Mouse (Mus musculus): ENCODE data around the gene Mga. TPM values are rescaled to one million over a fixed set of nuclear protein-coding genes. Genes with fewer than 3 reads are reported as not detected.
A peak's percentile ranks its signal among the peaks of the same experiment; 100 is the strongest.

The Mga gene
- total RNA-seq, 2 experiments from 2014 or later: 69.2 to 71.2 TPM

DNA sequence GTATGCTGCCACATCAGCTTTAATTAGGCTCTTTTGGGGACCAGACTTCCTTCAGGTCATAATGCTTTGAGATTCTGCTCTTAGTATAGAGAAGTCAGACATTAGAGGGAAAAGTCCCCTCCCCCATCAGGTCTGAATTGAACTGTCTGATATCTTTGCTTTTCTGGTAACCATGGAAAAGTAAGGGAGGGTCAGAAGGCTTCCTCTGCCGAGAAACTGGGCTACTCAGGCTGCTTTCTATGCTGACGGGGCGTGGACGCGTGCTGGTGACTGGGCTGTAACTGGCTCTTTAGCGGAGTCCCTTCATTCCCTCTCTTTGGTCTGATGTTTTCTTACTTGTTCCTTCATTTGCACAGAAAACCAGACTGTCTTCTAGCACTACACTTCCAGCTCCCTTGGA, 89.3 kb downstream of the Mga start:
- DNase-seq (ENCODE audit: low spot score in 2 of 2): no peak

DNA sequence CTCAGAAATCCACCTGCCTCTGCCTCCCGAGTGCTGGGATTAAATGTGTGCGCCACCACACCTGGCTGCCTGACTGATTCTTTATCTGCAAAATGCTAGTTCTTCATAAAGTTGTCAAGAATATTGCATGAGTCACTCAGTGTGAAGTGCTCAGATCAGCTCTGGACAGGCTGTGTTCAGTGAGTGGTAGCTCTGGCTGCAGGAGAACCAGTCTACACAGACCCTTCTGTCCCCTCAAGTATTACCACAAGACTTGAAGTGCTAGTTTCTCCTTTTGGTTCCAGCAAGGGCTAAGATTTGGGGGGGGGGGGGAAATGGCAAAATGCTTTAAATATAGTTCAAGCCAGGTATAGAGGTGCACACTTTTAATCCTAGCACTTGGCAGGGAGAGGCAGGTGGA, 90.4 kb downstream of the Mga start:
- DNase-seq (ENCODE audit: low spot score in 2 of 2): no peak

DNA sequence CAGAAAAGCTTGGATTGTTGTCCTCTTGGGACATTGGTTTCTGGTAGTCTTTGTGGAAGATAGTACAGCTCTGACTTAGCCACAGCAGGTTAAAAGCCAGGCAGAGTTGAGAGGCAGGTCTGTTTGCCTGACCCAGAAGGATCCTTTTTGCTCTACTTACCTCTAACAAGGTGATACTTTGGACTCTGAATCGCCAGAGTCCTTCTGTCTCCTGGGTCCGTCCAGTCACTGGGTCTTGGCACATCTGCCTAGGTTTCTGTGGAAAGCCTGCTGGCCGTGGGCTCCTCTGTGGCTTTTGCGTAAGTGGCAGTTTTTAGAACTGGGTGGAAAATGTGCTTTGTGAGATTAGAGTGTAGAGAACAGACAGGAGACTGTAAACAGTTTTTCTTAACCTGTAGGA, 91.9 kb downstream of the Mga start:
- DNase-seq (ENCODE audit: low spot score in 2 of 2): no peak

DNA sequence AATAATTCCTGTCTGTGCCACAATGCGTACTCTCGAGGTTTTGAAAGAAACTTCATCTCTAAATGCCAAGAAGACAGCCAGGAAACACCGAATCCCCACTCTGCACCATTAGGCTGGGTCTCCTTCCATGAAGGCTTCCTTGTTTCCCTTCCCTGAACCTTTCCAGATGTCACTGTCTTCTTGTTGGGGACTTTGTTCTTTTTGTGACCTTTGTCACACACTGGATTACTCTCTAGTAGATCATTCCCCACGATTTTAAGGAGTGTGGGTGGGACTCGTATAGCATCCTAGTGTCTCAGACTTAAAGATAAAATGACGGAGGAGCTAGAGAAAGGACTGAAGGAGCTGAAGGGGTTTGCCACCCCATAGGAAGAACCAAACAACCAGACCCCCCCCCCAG, 93.9 kb downstream of the Mga start:
- no peak for DNase-seq (ENCODE audit: low spot score in 2 of 2)

DNA sequence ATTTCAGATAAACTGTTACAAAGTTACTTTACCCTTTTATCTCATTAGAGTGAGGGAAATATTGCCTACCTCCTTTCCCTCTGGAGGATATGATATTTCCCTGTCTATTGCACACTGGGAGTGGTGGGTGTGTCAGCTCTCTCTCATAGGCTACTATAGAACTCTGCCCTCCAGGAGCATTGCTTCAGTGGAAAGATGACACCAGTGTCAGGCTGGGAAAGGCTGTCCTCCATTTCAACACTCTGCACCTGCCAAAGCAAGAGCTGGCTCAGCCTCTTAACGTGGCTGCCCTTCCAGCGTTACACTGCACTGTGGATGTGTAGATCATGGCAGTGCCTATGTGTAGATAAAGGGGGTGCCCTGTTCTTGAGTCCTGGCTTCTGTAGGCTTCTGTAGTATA, 95.3 kb downstream of the Mga start:
- no peak for DNase-seq (ENCODE audit: low spot score in 2 of 2)

DNA sequence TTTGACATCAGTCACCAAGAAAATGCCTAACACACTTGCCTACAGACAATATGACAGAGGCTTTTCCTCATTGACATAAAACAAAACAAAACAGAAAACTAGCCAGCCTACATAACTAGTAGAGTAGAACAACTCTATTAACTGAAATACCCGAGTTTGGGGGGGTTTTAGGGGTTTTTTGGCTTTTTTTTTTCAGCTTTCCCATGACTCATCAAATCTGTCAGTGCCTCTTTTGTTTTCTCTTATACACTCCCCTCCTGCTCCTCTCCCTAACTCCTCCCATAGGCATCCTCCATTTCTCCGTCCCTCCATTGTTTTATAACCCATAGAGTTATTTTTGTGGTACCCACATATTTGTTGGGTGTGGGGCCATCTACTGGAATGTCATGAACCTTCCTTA, 96.5 kb downstream of the Mga start:
- DNase-seq (ENCODE audit: low spot score in 2 of 2): no peak

DNA sequence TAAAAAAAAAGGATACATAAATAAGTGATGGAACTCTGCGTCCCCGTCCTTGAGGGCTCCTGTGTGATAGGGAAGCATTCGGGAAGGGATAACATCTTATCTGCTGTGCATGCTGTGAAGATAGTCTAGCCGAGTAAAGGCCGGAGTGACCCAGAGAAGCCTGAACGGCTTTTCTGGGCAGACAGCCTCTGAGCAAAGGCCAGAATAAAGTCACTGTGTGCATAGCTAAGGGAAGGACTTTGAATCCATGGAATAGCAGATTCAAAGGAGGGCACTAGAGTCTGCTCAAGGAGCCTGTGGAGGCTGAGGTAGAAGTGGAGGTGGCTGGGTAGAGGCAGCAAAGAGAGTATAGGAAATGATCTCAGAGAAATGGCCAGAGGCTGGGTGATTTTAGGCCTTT, 97.8 kb downstream of the Mga start:
- no peak for DNase-seq (ENCODE audit: low spot score in 2 of 2)

DNA sequence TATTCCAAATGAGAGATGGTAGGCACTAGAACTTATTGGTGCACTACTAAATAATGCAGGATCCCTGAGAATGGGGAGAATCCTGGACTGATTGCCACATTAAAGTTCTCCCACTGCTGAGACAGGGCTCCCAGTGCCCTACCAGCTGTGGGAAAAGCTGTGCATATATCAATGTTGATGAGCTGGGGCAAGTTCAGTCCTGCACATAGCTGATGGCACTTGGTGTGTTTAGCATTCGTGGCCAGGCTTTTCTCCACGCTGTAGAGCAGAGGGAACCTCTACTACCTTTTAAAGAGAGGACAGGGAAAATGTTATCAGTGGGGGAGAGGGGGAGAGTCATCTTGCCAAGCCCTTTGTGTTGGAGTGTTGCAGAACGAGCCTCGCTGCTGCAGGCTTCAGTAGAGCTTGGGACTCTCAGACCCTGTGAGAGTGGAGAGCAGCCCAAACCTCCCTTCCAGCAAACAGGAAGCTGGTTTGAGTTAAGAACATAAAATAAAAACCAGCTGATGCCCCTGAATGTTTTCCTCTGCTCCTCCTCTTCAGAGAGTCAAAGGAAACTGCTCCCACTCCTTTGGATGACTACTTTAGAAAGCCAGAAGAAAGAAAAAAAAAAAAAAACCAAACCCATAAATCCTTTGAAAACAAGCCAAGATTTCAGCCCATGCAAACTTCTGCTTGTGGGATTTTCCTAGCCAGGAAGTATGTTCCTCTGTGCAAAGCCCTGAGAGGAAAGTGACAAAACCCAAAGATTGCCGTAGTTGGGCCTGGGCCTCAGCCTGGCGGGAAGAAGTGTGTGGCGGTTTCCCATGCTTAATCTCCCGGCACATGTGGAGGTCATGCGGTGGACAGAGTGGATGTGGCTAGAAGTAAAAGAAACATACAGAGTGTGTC, 98.6 kb downstream of the Mga start:
- DNase-seq (ENCODE audit: low spot score in 2 of 2): no peak

DNA sequence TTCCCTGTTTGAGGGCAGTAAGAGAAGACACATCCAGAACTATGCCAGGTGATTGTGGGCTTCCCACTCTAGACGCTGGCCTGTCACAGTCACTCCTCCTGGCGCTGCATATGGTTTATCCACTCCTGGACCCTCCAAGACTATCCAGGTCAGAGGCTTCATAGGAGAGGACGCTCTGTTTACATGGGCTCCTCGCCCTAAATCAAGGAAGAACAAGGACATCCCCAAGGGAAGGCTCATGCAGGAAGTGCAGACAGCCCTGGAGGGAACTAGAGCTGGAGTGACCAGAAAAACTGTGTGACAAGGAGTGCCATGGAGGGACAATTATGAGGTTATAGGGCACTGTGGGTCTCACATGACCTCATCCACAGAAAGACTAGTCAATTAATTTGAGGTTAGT, 100.3 kb downstream of the Mga start:
- no peak for DNase-seq (ENCODE audit: low spot score in 2 of 2)

DNA sequence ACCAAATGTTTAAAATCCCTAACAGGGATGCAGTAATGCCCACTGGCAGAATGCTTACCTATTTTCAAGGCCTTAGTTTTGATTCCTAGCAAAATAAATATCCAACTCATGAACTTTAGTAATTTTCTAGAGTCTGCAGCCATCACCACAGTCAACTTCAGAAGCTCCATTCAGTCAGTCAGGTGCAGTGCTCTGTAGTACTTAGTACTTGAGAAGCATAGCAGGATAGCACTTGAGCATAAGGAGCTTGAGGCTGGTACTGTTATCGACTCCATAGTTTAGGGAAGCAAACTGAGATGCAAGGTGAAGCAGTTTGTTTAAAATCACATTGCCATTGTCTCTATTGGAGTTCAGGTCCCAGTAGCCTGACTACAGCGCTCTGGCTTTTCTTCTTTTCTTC, 102.7 kb downstream of the Mga start:
- DNase-seq (ENCODE audit: low spot score in 2 of 2): no peak

DNA sequence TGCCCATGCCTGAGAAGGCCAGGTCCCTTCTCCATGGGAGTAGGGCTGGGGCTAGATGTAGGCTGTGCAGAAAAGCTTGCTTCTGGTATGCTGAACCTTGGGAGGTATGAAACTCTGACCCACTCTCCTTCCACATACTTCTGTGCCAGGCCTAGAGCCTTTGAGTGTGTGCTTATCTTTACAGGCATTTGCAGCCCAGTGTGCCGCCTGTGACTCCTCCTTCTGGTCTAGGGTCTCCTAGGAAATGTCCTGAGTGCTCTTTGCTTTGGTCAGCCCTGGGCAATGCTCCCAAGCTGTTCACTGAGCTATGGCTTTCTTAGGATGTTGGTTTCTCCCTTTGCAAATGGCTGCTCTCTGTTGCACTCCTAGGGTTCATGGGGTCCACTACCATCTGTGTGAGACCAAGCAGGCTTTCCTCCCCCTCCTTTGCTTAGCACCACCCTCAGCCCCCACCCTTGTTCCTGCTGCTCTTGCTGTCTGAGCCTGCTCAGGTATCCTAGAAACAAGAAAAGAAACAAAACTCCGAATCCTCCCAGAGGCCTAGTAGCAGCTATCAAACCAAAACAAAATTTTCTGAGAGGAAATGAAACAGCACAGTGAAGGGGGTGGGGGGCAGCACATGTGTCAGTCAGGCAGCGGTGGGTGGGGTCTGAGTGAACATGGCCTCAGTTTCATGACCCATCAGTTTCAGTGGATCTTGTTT, 104.0 kb downstream of the Mga start:
- DNase-seq (ENCODE audit: low spot score in 2 of 2): no peak

DNA sequence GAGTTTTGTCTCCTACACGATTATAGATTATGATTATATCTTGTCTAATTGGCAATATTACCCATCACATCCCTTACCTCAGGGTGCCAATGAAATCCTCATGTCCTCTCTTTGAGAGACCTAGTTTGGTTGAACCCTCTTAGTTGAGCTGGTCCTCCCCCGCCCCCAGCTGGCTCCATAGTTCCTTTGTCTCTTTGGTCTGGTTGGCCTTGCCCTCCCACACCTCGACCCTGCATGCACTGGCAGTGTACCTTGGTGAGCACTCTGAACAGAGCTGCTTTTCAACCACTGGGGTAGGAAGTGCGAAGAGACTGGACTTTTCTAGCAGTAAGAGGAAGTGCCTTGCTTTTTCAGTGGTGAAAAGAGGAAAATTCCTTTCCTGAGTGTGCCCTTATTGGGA, 104.9 kb downstream of the Mga start:
- DNase-seq (ENCODE audit: low spot score in 2 of 2): no peak

DNA sequence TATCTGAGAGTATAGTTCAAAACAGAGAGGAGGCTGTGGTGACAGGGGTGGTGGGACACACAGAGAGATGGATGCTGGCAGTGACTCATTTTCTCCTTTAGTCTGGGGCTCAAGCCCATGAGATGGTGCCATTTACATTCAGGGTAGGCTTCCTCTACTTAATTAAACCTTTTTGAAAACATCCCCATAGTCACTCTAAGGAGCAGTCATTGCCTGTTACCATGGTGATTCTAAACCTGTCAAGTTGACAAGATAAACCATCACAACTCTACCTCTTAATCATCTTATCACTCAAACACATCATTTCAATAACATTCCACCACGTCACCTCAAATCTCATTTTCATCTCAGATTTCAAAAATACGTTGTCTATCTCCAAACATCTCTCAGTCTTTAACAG, 106.9 kb downstream of the Mga start:
- DNase-seq (ENCODE audit: low spot score in 2 of 2): no peak

DNA sequence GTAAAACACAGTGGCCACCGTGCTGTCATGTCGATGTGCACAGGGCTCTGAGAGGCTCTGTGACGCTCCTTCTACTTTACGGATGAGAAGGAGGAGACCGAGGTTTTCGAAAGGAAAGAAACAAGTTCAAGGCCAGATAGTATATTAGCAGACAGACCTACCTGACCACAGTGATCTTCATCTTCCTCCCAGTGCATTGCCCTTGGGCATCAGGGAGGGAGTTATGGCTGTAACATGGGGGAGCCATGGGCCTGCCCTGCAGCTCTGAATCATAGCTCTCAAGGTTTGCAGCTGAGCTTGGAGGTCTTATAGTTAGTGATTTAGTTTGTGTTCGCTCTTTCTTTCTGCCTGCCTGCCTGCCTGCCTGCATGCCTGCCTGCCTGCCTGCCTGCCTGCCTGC, 109.7 kb downstream of the Mga start:
- DNase-seq (ENCODE audit: low spot score in 2 of 2): no peak

DNA sequence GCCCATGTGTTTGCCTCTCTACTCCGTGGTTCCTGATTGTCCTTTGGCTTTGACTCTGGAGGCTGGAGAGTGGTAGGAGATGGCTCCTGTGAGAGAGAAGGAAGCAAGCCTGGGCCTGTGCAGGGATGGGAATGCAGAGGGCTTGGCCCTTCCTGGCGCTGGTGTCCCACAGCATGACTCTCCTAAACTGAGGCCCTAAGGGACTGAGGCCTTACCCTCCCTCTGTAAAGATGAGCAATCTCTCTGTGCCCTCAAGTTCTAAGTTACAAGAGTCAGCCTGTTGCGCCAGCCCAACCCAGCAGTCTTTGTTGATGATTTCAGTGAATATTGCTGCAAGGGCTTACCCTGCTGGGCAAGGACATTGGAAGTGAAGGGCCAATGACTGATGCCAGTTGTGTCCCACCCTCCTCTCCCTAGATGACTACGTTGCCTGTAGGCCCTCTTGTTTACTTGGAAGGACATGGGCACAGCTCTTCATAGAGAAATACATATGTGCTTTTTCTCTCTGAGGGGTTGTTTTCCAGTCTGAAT, 110.7 kb downstream of the Mga start:
- DNase-seq (ENCODE audit: low spot score in 2 of 2): no peak

DNA sequence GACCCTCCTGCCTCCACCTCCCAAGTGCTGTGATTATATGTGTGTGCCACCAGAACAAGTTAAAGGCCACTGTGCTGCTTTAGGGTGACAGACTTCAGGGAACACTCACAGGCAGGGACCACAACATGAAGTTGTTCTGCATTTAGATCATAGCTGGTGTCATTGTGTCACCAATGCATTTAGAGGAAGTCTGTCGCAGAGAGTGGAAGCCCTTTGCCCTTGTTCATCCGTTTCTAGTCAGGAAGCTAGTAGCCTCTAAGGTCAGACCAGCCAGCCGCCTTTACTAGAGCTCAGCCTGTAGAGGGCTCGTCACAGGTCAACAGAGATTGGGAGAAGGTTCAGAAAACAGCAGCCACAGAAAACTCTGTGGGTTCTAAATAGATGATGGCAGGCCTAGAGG, 111.6 kb downstream of the Mga start:
- no peak for DNase-seq (ENCODE audit: low spot score in 2 of 2)

DNA sequence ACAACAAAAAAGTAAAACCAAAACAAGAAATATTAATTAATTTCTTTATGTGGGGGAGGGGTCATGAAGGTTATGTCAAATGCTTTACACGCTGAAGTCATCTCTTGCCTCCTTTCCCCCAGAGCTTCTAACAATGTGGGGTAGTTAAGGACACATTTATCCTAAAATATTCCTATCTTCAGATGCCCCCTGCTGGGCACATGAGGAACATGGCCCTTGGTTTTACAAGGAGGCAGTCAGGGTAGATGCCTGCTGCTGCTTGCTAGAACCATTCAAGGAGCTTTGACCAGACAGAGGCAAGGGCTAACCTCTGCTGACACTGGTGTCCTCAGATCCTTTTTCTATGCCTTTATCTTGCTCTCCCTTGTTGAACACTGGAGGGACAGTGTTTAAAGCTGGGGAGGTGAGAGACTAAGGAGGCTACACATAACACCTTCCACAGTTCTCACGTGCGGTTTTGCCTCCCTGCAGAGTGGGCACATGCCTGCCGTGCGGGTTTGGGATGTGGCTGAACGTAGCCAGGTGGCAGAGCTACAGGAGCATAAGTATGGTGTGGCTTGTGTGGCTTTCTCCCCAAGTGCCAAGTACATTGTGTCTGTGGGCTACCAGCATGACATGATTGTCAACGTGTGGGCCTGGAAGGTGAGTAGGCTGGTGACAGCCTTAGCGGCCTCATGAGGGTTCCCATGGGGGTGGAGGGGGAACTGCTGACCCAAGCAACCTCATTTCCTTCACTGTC, 114.6 kb downstream of the Mga start:
- peak in 1 of 2 experiments; percentile 76 for DNase-seq (ENCODE audit: low spot score in 2 of 2)

DNA sequence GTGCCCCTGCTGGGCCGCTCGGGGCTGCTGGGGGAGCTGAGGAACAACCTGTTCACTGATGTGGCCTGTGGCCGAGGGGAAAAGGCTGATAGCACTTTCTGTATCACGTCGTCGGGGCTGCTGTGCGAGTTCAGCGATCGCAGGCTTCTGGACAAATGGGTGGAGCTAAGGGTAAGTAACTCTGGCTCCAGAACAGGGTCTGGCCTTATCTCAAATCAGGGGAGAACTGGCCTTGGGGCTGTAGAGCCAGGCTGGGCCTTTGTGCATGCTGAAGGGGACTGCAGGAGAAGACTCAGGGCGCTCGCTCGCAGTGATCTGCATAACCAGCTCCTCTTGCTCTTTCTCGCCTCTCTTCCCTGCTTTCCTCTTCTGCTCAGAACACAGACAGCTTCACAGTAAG, 115.9 kb downstream of the Mga start:
- DNase-seq (ENCODE audit: low spot score in 2 of 2): no peak

DNA sequence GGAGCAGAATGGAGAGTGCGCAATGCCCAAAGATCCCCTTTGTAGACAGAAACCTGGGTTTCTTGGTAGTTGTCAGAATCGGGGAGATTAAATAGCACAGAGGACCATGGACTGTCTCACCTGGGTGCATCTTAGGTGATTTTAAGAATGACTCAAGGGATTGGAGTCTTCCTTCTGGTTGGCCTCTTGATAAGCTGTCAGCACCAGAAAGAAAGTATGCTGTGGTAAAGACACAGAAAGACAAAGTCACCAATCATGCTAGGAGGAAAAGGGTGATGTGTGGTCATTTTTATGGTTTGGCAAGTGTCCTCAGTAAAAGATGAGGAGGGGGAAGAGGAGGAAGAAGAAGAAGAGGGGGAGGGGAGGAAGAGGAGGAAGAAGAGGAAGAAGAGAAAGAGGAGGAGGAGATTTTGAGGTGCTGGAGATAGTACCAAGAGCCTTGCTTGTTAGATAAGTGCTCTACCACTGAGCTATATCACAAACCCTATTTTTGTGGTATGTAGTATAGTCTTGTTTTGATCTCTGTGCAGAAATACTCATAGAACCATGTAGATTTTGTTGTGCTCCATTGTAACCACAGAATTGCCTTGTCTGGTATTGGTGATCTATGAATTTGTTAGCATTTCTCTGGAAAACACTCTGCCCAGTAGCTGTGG, 116.9 kb downstream of the Mga start:
- DNase-seq (ENCODE audit: low spot score in 2 of 2): no peak

DNA sequence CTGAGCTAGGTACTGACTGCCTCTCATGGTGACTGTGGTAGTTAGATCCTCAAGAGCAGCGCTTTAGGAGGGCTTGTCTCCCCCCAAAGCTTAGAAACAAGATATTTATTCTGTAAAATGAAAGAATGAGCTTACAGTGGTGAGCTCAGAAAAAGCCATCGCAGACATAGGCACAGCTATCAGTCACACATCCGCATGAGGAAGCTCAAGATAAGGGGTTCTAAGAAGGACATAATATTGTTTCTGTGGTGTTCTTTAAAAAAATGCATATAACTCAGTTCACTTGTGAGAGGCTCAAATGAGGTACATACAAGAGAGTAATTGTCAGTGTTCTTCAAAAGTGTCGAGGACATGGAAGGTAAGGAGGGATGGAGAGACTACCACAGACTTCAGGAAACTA, 118.9 kb downstream of the Mga start:
- no peak for DNase-seq (ENCODE audit: low spot score in 2 of 2)

DNA sequence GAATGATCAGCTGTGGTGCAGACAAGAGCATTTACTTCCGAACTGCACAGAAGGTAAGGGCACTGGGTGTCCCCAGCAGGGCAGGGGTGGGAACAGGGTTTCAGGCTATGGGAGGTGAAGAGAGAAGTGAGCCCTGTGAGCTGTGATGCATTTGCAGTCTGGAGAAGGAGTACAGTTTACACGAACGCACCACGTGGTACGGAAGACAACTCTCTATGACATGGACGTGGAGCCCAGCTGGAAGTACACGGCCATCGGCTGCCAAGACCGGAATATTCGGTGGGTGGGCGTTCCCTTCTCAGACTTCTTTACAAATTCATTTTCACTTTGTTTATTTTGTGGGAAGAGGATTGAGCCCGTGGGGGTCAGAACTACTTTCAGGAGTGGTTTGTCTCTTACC, 120.6 kb downstream of the Mga start:
- DNase-seq (ENCODE audit: low spot score in 2 of 2): no peak
